Mouse (Mus musculus): ENCODE data around the gene Mphosph10.

Mphosph10 gene

GRCm38 (mm10) chr7:64392122-64392818, at the start of gene Mphosph10, which contains the start of gene Mcee:
Mphosph10 (minus strand) TSS chr7:64392268.
Mcee (plus strand) TSS chr7:64392607.
- peak; percentile 24; the same call in 1 of the 2 replicates for TF ChIP-seq GATA4 (IDR thresholded peaks at IDR 0.05; ENCODE audit: insufficient replicate concordance, low read length)

GRCm38 (mm10) chr7:64440519-64440918, 48.5 kb upstream of the Mphosph10 start:
- TF ChIP-seq GATA4 (IDR thresholded peaks at IDR 0.05; ENCODE audit: insufficient replicate concordance, low read length): no peak

GRCm38 (mm10) chr7:64439595-64440518, 47.8 kb upstream of the Mphosph10 start:
- TF ChIP-seq GATA4 (IDR thresholded peaks at IDR 0.05; ENCODE audit: insufficient replicate concordance, low read length): no peak

GRCm38 (mm10) chr7:64424861-64425260, 32.8 kb upstream of the Mphosph10 start:
- no peak for TF ChIP-seq GATA4 (IDR thresholded peaks at IDR 0.05; ENCODE audit: insufficient replicate concordance, low read length)

- TF ChIP-seq GATA4 (IDR thresholded peaks at IDR 0.05; ENCODE audit: insufficient replicate concordance, low read length): no peak
Observed at GRCm38 (mm10) chr7:64403989-64404388, 11.9 kb upstream of the Mphosph10 start.

- TF ChIP-seq GATA4 (IDR thresholded peaks at IDR 0.05; ENCODE audit: insufficient replicate concordance, low read length): no peak
Observed at GRCm38 (mm10) chr7:64402452-64402851, 10.4 kb upstream of the Mphosph10 start.

GRCm38 (mm10) chr7:64400725-64401124, 8.7 kb upstream of the Mphosph10 start:
- no peak for TF ChIP-seq GATA4 (IDR thresholded peaks at IDR 0.05; ENCODE audit: insufficient replicate concordance, low read length)

- no peak for TF ChIP-seq GATA4 (IDR thresholded peaks at IDR 0.05; ENCODE audit: insufficient replicate concordance, low read length)
Observed at GRCm38 (mm10) chr7:64392819-64393151, 717 bp upstream of the Mphosph10 start.

- no peak for TF ChIP-seq GATA4 (IDR thresholded peaks at IDR 0.05; ENCODE audit: insufficient replicate concordance, low read length)
Observed at GRCm38 (mm10) chr7:64391479-64391878, 589 bp downstream of the Mphosph10 start.

- TF ChIP-seq GATA4 (IDR thresholded peaks at IDR 0.05; ENCODE audit: insufficient replicate concordance, low read length): peak; percentile 45; the same call in 1 of the 2 replicates
Observed at GRCm38 (mm10) chr7:64373830-64374562, 18.1 kb downstream of the Mphosph10 start, which contains the start of gene Fan1. Fan1 (minus strand) TSS chr7:64374095.

GRCm38 (mm10) chr7:64373147-64373829, 18.8 kb downstream of the Mphosph10 start:
- TF ChIP-seq GATA4 (IDR thresholded peaks at IDR 0.05; ENCODE audit: insufficient replicate concordance, low read length): no peak

GRCm38 (mm10) chr7:64371940-64372878, 19.9 kb downstream of the Mphosph10 start:
- TF ChIP-seq GATA4 (IDR thresholded peaks at IDR 0.05; ENCODE audit: insufficient replicate concordance, low read length): no peak

- TF ChIP-seq GATA4 (IDR thresholded peaks at IDR 0.05; ENCODE audit: insufficient replicate concordance, low read length): no peak
Observed at GRCm38 (mm10) chr7:64369841-64370240, 22.2 kb downstream of the Mphosph10 start.

GRCm38 (mm10) chr7:64365863-64366262, 26.2 kb downstream of the Mphosph10 start:
- no peak for TF ChIP-seq GATA4 (IDR thresholded peaks at IDR 0.05; ENCODE audit: insufficient replicate concordance, low read length)
